Mouse (Mus musculus): ENCODE data around the gene Dppa2.

DNA sequence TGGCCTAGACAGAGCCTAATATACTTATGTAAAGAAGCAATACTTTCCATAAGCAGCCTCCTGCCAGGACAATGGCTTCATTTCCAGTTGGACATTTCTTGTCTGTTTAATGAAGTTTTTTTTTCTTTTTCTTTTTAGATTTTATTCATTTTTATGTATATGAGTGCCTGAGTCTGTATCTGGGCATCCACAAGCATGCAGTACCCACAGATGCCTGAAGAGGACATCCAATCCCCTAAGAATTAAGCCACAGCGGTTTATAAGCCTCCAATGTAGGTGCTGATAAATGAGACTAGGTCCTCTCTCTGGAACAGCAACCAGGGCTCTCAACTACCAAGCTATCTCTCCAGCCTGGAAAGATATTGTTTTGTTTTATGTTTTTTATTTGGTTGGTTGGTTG, 40.8 kb upstream of the Dppa2 start:
- TF ChIP-seq POLR2A (IDR thresholded peaks at IDR 0.05; ENCODE audit: extremely low read depth, insufficient read depth, low read length) (no peak), CTCF (IDR thresholded peaks at IDR 0.05; ENCODE audit: extremely low read depth, insufficient read depth, low read length) (no peak)

Data from cortical plate, adult 2 months (tissue).